Mouse (Mus musculus) heart, adult 2 months (tissue): ENCODE results near the gene Gm6377. TPM values are rescaled to one million over a fixed set of nuclear protein-coding genes. Genes with fewer than 3 reads are reported as not detected.

Experiments
- DNase-seq, 2 experiments: peaks; one replicate each; pipeline ENCODE4 v3.0.0; 2021
- H3K27ac ChIP-seq: fragments of 200-600 bp; 2 replicates; pipeline ENCODE4 v1.8.1; 2022
- H3K27me3 ChIP-seq: fragments of 200-500 bp; 2 replicates; pipeline ENCODE4 v1.6.1; 2012; ENCODE audit warnings: mild to moderate bottlenecking, low read length, inconsistent platforms, mixed read lengths; ENCODE audit not compliant: control insufficient read depth, insufficient read depth
- H3K36me3 ChIP-seq: fragments of 200-500 bp; 2 replicates; pipeline ENCODE4 v1.6.1; 2012; ENCODE audit warnings: low read length, inconsistent platforms; ENCODE audit not compliant: control insufficient read depth, insufficient read depth
- H3K4me1 ChIP-seq: fragments of 200-500 bp; 2 replicates; pipeline ENCODE4 v1.6.1; 2011; ENCODE audit warnings: low read length; ENCODE audit not compliant: control insufficient read depth, insufficient read depth
- H3K4me3 ChIP-seq: fragments of 200-600 bp; 2 replicates; pipeline ENCODE4 v1.8.1; 2022
- H3K79me2 ChIP-seq: fragments of 200-500 bp; replicated peaks from 2 replicates; pipeline ENCODE4 v1.6.1; 2012; ENCODE audit warnings: mild to moderate bottlenecking, inconsistent platforms, low read length, moderate library complexity, mixed read lengths; ENCODE audit not compliant: control insufficient read depth, insufficient read depth
- H3K9ac ChIP-seq: fragments of 200-500 bp; 2 replicates; pipeline ENCODE4 v1.6.1; 2012; ENCODE audit warnings: low read depth, mild to moderate bottlenecking, control low read depth, inconsistent platforms, low read length, mixed read lengths
- CTCF ChIP-seq: fragments of 200-600 bp; IDR thresholded peaks from 2 replicates; pipeline ENCODE4 v1.8.1; 2022; ENCODE audit warnings: antibody characterized with exemption, mild to moderate bottlenecking, moderate library complexity
- EP300 ChIP-seq: fragments of 200-500 bp; IDR thresholded peaks from 2 replicates; pipeline ENCODE4 v1.6.1; 2011; ENCODE audit warnings: low read depth, low read length, control low read depth; ENCODE audit not compliant: insufficient read depth
- POLR2A ChIP-seq: fragments of 200-500 bp; IDR thresholded peaks from 2 replicates; pipeline ENCODE4 v1.6.1; 2011; ENCODE audit warnings: mild to moderate bottlenecking, low read depth, low read length, control low read depth; ENCODE audit not compliant: insufficient read depth
- WGBS: fragments of 180-500 bp; shearing (Covaris S2); methylation state at CpG from one replicate; pipeline ENCODE4 v1.1.7; 2018; 5-methylcytosine and 5-hydroxymethylcytosine counted together
- intact Hi-C: fragments of 180-260 bp; cut with DNase I; formaldehyde crosslinking; loops from one replicate; pipeline ENCODE4 v1.15.1; 2025
- long read RNA-seq: library from polyadenylated mRNA; stranded (forward); transcript quantifications from one replicate; pipeline ENCODE4 v2.0.0, GENCODE M21; 2021
- polyA plus RNA-seq: library from polyadenylated mRNA; depleted of rRNA; stranded (reverse); fragments of >200 nt; gene quantifications from 2 replicates; pipeline ENCODE4 v1.2.3, GENCODE M21; 2012; rRNA removed
- total RNA-seq, 2 experiments: library from RNA; stranded (reverse); gene quantifications; 2 replicates each; pipeline ENCODE4 v1.2.3; 2021

Gene Gm6377
- under 1 TPM; 0.07 to 0.13 TPM for total RNA-seq
- polyA plus RNA-seq: 0.10 and 0.15 TPM in 2 replicates
- long read RNA-seq: 0 reads

- Histone ChIP-seq H3K79me2 (no peaks in the 10 kb centered on the region), H3K27me3 (no peaks in the 10 kb centered on the region), H3K27ac (no peak within 1 kb of the TSS), H3K9ac (no peak within 1 kb of the TSS), H3K4me3 (no peak within 1 kb of the TSS), H3K4me1 (peaks cover under 1% of the 10 kb centered on the region; the same call in 1 of the 2 replicates), H3K36me3 (no peaks in the 10 kb centered on the region)
- WGBS: 68% methylated on average over 4 of the region's 4 CpGs
- DNase-seq: no peak
- intact Hi-C loops: no loop called here
- TF ChIP-seq CTCF (no peak), EP300 (no peak), POLR2A (no peak)
These were observed at the start of gene Gm6377 for GRCm38 (mm10) chrX:109196468-109196867. Gene Gm6377, plus strand, starts transcription at chrX:109196756.

GRCm38 (mm10) chrX:109147108-109147507, 49.4 kb upstream of the Gm6377 start:
- TF ChIP-seq EP300 (no peak), CTCF (no peak), POLR2A (no peak)
- DNase-seq: no peak
- Histone ChIP-seq H3K79me2 (no peaks in the 10 kb centered on the region), H3K27me3 (no peaks in the 10 kb centered on the region), H3K9ac (no peak overlapping the region), H3K27ac (no peak overlapping the region), H3K4me3 (no peak overlapping the region), H3K36me3 (peaks cover 2% of the 10 kb centered on the region; the same call in 1 of the 2 replicates), H3K4me1 (peaks cover 4% of the 10 kb centered on the region)
- intact Hi-C loops: no loop called here
- WGBS: 79% methylated on average over 3 of the region's 3 CpGs

GRCm38 (mm10) chrX:109151228-109151627, 45.3 kb upstream of the Gm6377 start:
- no peak overlapping the region for H3K27ac ChIP-seq
- TF ChIP-seq CTCF (no peak), POLR2A (no peak), EP300 (no peak)
- no peak for DNase-seq
- H3K36me3 ChIP-seq: no peaks in the 10 kb centered on the region
- no peaks in the 10 kb centered on the region for H3K79me2 ChIP-seq
- intact Hi-C loops: no loop called here
- H3K9ac ChIP-seq: no peak overlapping the region
- H3K4me1 ChIP-seq: no peaks in the 10 kb centered on the region; the same call in 1 of the 2 replicates
- no peak overlapping the region for H3K4me3 ChIP-seq
- WGBS: 88% methylated on average over 2 of the region's 2 CpGs
- H3K27me3 ChIP-seq: no peaks in the 10 kb centered on the region

DNA sequence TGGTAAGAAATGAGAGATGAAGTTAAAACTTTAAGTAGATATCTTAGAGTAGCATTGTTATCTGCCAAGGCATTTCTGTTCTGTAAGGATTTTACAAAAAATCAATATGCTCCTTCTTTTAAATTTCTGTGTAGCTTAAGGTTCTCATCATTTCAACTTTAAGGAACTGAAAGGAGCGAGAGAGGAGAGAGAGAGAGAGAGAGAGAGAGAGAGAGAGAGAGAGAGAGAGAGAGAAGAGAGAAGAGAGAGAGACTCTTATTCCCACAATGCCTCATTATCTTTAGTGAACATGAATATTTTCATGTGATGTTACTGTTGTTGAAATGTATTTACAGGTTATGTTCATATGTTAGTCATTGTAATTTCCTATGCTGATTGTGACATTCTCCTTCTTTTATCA, 36.2 kb upstream of the Gm6377 start:
- TF ChIP-seq POLR2A (no peak), CTCF (no peak)
- Histone ChIP-seq H3K27me3 (no peaks in the 10 kb centered on the region), H3K27ac (no peak overlapping the region), H3K4me3 (no peak overlapping the region), H3K9ac (no peak overlapping the region), H3K36me3 (no peaks in the 10 kb centered on the region), H3K79me2 (no peaks in the 10 kb centered on the region), H3K4me1 (no peaks in the 10 kb centered on the region)
- DNase-seq: no peak
- WGBS: 60% methylated on average over 1 of the region's 1 CpGs
- intact Hi-C loops: no loop called here

GRCm38 (mm10) chrX:109160901-109161300, 35.7 kb upstream of the Gm6377 start:
- H3K9ac ChIP-seq: no peak overlapping the region
- intact Hi-C loops: no loop called here
- TF ChIP-seq EP300 (no peak), CTCF (no peak), POLR2A (no peak)
- H3K79me2 ChIP-seq: no peaks in the 10 kb centered on the region
- DNase-seq: no peak
- no peaks in the 10 kb centered on the region for H3K27me3 ChIP-seq
- H3K4me1 ChIP-seq: no peaks in the 10 kb centered on the region
- no peaks in the 10 kb centered on the region for H3K36me3 ChIP-seq
- no peak overlapping the region for H3K27ac ChIP-seq
- 57% methylated on average over 4 of the region's 4 CpGs for WGBS
- H3K4me3 ChIP-seq: no peak overlapping the region

- H3K9ac ChIP-seq: no peak overlapping the region
- no peaks in the 10 kb centered on the region for H3K79me2 ChIP-seq
- DNase-seq: peak in 1 of 2 experiments; percentile 3
- H3K4me1 ChIP-seq: no peaks in the 10 kb centered on the region
- no peak overlapping the region for H3K4me3 ChIP-seq
- no peak for TF ChIP-seq EP300
- no peak for TF ChIP-seq POLR2A
- TF ChIP-seq CTCF: no peak
- intact Hi-C loops: no loop called here
- WGBS: 44% methylated on average over 2 of the region's 2 CpGs
- no peaks in the 10 kb centered on the region for H3K36me3 ChIP-seq
- H3K27me3 ChIP-seq: no peaks in the 10 kb centered on the region
- no peak overlapping the region for H3K27ac ChIP-seq
These were observed 21.5 kb upstream of the Gm6377 start for GRCm38 (mm10) chrX:109175038-109175437.
